Mouse (Mus musculus): ENCODE data around the gene Ifne.

DNA sequence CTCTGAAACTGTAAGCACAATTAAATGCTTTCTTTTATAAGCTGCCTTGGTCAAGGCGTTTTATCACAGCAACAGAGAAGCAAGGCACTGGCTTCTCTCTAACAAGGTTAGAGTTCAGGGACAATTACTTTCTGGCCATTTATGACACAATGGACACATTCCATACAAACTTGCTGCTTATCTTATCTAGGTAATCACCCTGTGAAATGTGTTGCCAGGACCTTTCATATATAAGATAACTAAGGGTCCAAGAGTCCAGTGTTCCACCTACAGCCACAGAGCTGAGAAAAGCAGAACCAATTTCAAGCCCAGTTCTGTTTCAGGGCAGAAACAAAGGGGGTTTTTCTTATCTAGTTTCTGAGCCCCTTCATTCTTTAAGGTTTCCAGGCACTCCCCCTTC, 46.1 kb upstream of the Ifne start:
- no peak for TF ChIP-seq GATA1 (IDR thresholded peaks at IDR 0.05; ENCODE audit: low read length)
- no peak for TF ChIP-seq TAL1 (IDR thresholded peaks at IDR 0.05; ENCODE audit: low read length)

All from erythroblast, embryonic 14.5 days (primary cell).